Mouse (Mus musculus): ENCODE measurements at regions not wholly inside any gene's neighbourhood (a gene's known extent, or its start where the extent isn't known, plus 50 kb on each side); places are given as distances from the start of the nearest gene placed in this dataset.

DNA sequence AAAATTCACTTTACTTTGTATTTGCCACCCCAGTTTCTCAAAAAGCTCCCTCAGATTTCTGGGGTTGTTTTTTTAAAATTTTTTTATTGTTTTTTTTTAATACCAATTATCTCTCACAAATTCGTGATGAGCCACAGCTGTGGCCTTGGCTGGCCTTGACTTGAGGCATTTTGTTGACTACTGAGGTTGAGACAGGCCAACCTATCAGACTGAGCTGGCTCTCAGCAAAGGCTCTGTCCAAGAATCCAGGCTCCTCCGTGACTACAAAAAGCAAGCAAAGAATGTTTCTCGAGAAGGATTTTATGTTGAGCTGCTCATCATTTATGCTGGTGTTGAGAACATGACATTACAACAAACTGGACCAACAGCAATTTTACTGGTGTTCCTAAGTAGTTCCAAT lies 244.6 kb upstream of the Rasgrp1 start:
- WGBS (ENCODE audit: insufficient replicate concordance): 66% methylated on average over 3 of the region's 3 CpGs
- ATAC-seq: no peak
- H3K4me1 ChIP-seq (ENCODE audit: insufficient read depth): no peaks in the 10 kb centered on the region

DNA sequence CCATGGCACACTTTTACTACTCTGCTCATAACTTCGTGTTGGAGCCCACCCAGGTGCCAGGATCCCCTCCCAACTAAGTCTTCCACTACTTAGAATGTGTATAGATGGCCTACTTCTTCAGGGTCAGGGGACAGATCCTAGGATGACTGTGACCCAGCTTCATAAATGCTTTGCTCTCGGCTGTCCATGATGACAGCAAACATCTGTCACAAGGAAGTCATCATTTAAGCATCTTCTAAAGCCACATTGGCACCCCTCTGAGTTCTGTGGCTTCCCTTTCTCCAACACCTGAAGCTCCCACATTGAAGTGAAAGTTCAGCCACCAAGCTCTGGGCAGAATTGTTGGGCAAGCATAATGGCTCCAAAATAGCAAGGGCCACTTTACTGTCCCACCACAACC lies 252.2 kb upstream of the Rasgrp1 start:
- ATAC-seq (no peak), DNase-seq (no peak)
- Histone ChIP-seq H3K9me3 (ENCODE audit: low read length) (no peaks in the 10 kb centered on the region), H3K27ac (ENCODE audit: low read depth) (no peak overlapping the region), H3K4me3 (ENCODE audit: low read depth, low read length) (no peak overlapping the region), H3K9ac (replicated peaks) (no peak overlapping the region), H3K36me3 (replicated peaks; ENCODE audit: insufficient read depth, low read length) (no peaks in the 10 kb centered on the region), H3K4me2 (ENCODE audit: low read depth, low read length) (no peak overlapping the region), H3K27me3 (ENCODE audit: insufficient read depth, low read length) (no peaks in the 10 kb centered on the region), H3K4me1 (ENCODE audit: insufficient read depth) (no peaks in the 10 kb centered on the region)
- no peak for TF ChIP-seq EP300 (IDR thresholded peaks at IDR 0.05; ENCODE audit: low read depth)
- no peak for TF ChIP-seq CTCF (IDR thresholded peaks at IDR 0.05; ENCODE audit: low read depth)
- 54% methylated on average over 2 of the region's 2 CpGs for WGBS (ENCODE audit: insufficient replicate concordance)

More for the DNA sequence above, 244.6 kb upstream of the Rasgrp1 start:
- Histone ChIP-seq H3K9ac (replicated peaks) (no peak overlapping the region), H3K4me2 (ENCODE audit: low read depth, low read length) (no peak overlapping the region), H3K27me3 (ENCODE audit: insufficient read depth, low read length) (no peaks in the 10 kb centered on the region), H3K36me3 (replicated peaks; ENCODE audit: insufficient read depth, low read length) (no peaks in the 10 kb centered on the region), H3K9me3 (ENCODE audit: low read length) (no peaks in the 10 kb centered on the region), H3K4me3 (ENCODE audit: low read depth, low read length) (no peak overlapping the region), H3K27ac (ENCODE audit: low read depth) (no peak overlapping the region)
- no peak for DNase-seq
- no peak for TF ChIP-seq CTCF (IDR thresholded peaks at IDR 0.05; ENCODE audit: low read depth)
- TF ChIP-seq EP300 (IDR thresholded peaks at IDR 0.05; ENCODE audit: low read depth): no peak

DNA sequence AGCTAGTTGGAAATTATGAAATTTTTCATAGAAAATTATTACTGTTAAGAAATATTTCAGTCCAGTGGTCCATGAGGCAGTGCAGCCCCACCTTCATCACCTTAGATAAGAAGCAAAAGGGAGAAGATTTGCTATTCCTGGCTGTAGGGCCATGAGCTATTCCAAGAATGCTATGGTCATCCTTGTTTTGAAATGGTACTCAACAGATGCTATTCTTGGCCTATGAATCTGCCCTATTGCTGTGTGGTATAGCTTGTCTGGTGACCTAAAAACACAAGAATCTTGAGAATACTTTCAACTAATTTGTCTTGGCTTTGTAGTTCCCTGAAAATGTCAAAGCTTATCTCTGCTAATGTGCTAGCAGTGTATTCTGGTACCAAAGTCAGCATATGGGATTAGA lies 254.8 kb upstream of the Rasgrp1 start:
- Histone ChIP-seq H3K27ac (ENCODE audit: low read depth) (no peak overlapping the region), H3K9ac (replicated peaks) (no peak overlapping the region), H3K4me2 (ENCODE audit: low read depth, low read length) (no peak overlapping the region), H3K4me3 (ENCODE audit: low read depth, low read length) (no peak overlapping the region), H3K36me3 (replicated peaks; ENCODE audit: insufficient read depth, low read length) (no peaks in the 10 kb centered on the region), H3K27me3 (ENCODE audit: insufficient read depth, low read length) (no peaks in the 10 kb centered on the region), H3K9me3 (ENCODE audit: low read length) (no peaks in the 10 kb centered on the region), H3K4me1 (ENCODE audit: insufficient read depth) (no peaks in the 10 kb centered on the region)
- ATAC-seq: no peak
- TF ChIP-seq CTCF (IDR thresholded peaks at IDR 0.05; ENCODE audit: low read depth) (no peak), EP300 (IDR thresholded peaks at IDR 0.05; ENCODE audit: low read depth) (no peak)
- DNase-seq: no peak

GRCm38 (mm10) chr2:117614772-117615171 lies 272.0 kb upstream of the Rasgrp1 start:
- ATAC-seq (no peak), DNase-seq (no peak)
- H3K9me3 ChIP-seq (ENCODE audit: low read length): no peaks in the 10 kb centered on the region
- H3K9ac ChIP-seq (replicated peaks): no peak overlapping the region
- no peak overlapping the region for H3K4me3 ChIP-seq (ENCODE audit: low read depth, low read length)
- WGBS (ENCODE audit: insufficient replicate concordance): 67% methylated on average over 1 of the region's 1 CpGs
- H3K27ac ChIP-seq (ENCODE audit: low read depth): no peak overlapping the region
- H3K27me3 ChIP-seq (ENCODE audit: insufficient read depth, low read length): no peaks in the 10 kb centered on the region
- H3K36me3 ChIP-seq (replicated peaks; ENCODE audit: insufficient read depth, low read length): no peaks in the 10 kb centered on the region
- TF ChIP-seq EP300 (IDR thresholded peaks at IDR 0.05; ENCODE audit: low read depth): no peak
- no peak for TF ChIP-seq CTCF (IDR thresholded peaks at IDR 0.05; ENCODE audit: low read depth)
- no peaks in the 10 kb centered on the region for H3K4me1 ChIP-seq (ENCODE audit: insufficient read depth)
- H3K4me2 ChIP-seq (ENCODE audit: low read depth, low read length): no peak overlapping the region

- ATAC-seq (no peak), DNase-seq (no peak)
- 64% methylated on average over 3 of the region's 3 CpGs for WGBS (ENCODE audit: insufficient replicate concordance)
- H3K36me3 ChIP-seq (replicated peaks; ENCODE audit: insufficient read depth, low read length): no peaks in the 10 kb centered on the region
- TF ChIP-seq EP300 (IDR thresholded peaks at IDR 0.05; ENCODE audit: low read depth) (no peak), CTCF (IDR thresholded peaks at IDR 0.05; ENCODE audit: low read depth) (no peak)
- H3K4me3 ChIP-seq (ENCODE audit: low read depth, low read length): no peak overlapping the region
- H3K9ac ChIP-seq (replicated peaks): no peak overlapping the region
- H3K4me2 ChIP-seq (ENCODE audit: low read depth, low read length): no peak overlapping the region
- no peaks in the 10 kb centered on the region for H3K4me1 ChIP-seq (ENCODE audit: insufficient read depth)
- no peak overlapping the region for H3K27ac ChIP-seq (ENCODE audit: low read depth)
- no peaks in the 10 kb centered on the region for H3K9me3 ChIP-seq (ENCODE audit: low read length)
- H3K27me3 ChIP-seq (ENCODE audit: insufficient read depth, low read length): no peaks in the 10 kb centered on the region
These were observed 275.3 kb upstream of the Rasgrp1 start for GRCm38 (mm10) chr2:117618063-117618462.

- ATAC-seq (no peak), DNase-seq (no peak)
- TF ChIP-seq EP300 (IDR thresholded peaks at IDR 0.05; ENCODE audit: low read depth) (no peak), CTCF (IDR thresholded peaks at IDR 0.05; ENCODE audit: low read depth) (peak; percentile 70)
- Histone ChIP-seq H3K9me3 (ENCODE audit: low read length) (no peaks in the 10 kb centered on the region), H3K9ac (replicated peaks) (no peak overlapping the region), H3K4me1 (ENCODE audit: insufficient read depth) (no peaks in the 10 kb centered on the region), H3K36me3 (replicated peaks; ENCODE audit: insufficient read depth, low read length) (no peaks in the 10 kb centered on the region), H3K4me3 (ENCODE audit: low read depth, low read length) (no peak overlapping the region), H3K4me2 (ENCODE audit: low read depth, low read length) (no peak overlapping the region), H3K27ac (ENCODE audit: low read depth) (no peak overlapping the region), H3K27me3 (ENCODE audit: insufficient read depth, low read length) (no peaks in the 10 kb centered on the region)
- 34% methylated on average over 3 of the region's 3 CpGs for WGBS (ENCODE audit: insufficient replicate concordance)
These were observed 281.2 kb upstream of the Rasgrp1 start for GRCm38 (mm10) chr2:117623955-117624354.

GRCm38 (mm10) chr2:117634906-117635305 lies 292.1 kb upstream of the Rasgrp1 start:
- ATAC-seq (no peak), DNase-seq (no peak)
- H3K4me3 ChIP-seq (ENCODE audit: low read depth, low read length): no peak overlapping the region
- no peaks in the 10 kb centered on the region for H3K4me1 ChIP-seq (ENCODE audit: insufficient read depth)
- no peak for TF ChIP-seq CTCF (IDR thresholded peaks at IDR 0.05; ENCODE audit: low read depth)
- no peak for TF ChIP-seq EP300 (IDR thresholded peaks at IDR 0.05; ENCODE audit: low read depth)
- no peaks in the 10 kb centered on the region for H3K36me3 ChIP-seq (replicated peaks; ENCODE audit: insufficient read depth, low read length)
- WGBS (ENCODE audit: insufficient replicate concordance): 67% methylated on average over 4 of the region's 4 CpGs
- H3K27me3 ChIP-seq (ENCODE audit: insufficient read depth, low read length): no peaks in the 10 kb centered on the region
- H3K4me2 ChIP-seq (ENCODE audit: low read depth, low read length): no peak overlapping the region
- H3K9me3 ChIP-seq (ENCODE audit: low read length): no peaks in the 10 kb centered on the region
- no peak overlapping the region for H3K9ac ChIP-seq (replicated peaks)
- no peak overlapping the region for H3K27ac ChIP-seq (ENCODE audit: low read depth)

All from liver, postnatal 0 days (tissue).